In genomic region chr5:145164710-145165109, GRCm38 (mm10) we compare ENCODE assay signal across 12 mouse cellular contexts. TPM values are rescaled to one million over a fixed set of nuclear protein-coding genes. Genes with fewer than 3 reads are reported as not detected.
DNase-seq lines count a peak whose midpoint lies in the region; ATAC-seq and TF ChIP-seq lines count a peak whose summit lies in the region.
"Had no signal": no experiment of that assay in that cellular context is flagged by ENCODE, and none has a peak within 500 bp of the region (broad histone marks: within the 10 kb centered on the region; RNA-seq: fewer than 3 reads in every experiment).

No protein-coding gene starts in this region.

- no peak for TF ChIP-seq CTCF in gastrocnemius, adult 2 months (IDR thresholded peaks at IDR 0.05)
- no peak for TF ChIP-seq CTCF in small intestine, adult 2 months (IDR thresholded peaks at IDR 0.05; ENCODE audit: extremely low read depth, insufficient read length, insufficient replicate concordance, low read depth, low read length)

- TF ChIP-seq POLR2A in small intestine, adult 2 months (IDR thresholded peaks at IDR 0.05; ENCODE audit: low read depth, low read length), result no peak

- H3K27me3 ChIP-seq in limb, embryonic 12.5 days, result no peaks in the 10 kb centered on the region
- H3K27me3 ChIP-seq in limb, embryonic 10.5 days (ENCODE audit: low read depth, poor library complexity, severe bottlenecking), result no peaks in the 10 kb centered on the region
- H3K27me3 ChIP-seq in heart, embryonic 16.5 days (ENCODE audit: control insufficient read depth, insufficient read depth, low read length), result no peaks in the 10 kb centered on the region
- no peaks in the 10 kb centered on the region for H3K27me3 ChIP-seq in small intestine, adult 2 months (ENCODE audit: control insufficient read depth, insufficient read depth, low read length)

- H3K36me3 ChIP-seq in limb, embryonic 12.5 days, result peaks cover 53% of the 10 kb centered on the region
- peaks cover 61% of the 10 kb centered on the region for H3K36me3 ChIP-seq in limb, embryonic 10.5 days
- H3K36me3 ChIP-seq in heart, embryonic 16.5 days (ENCODE audit: control insufficient read depth, insufficient read depth), result peaks cover 3% of the 10 kb centered on the region; the same call in 1 of the 2 replicates
- peaks cover 22% of the 10 kb centered on the region for H3K36me3 ChIP-seq in small intestine, adult 2 months (ENCODE audit: control insufficient read depth, insufficient read depth, low read length)

- H3K4me1 ChIP-seq in limb, embryonic 12.5 days (replicated peaks), result peaks cover 23% of the 10 kb centered on the region
- H3K4me1 ChIP-seq in limb, embryonic 10.5 days, result peaks cover 22% of the 10 kb centered on the region
- peaks cover 18% of the 10 kb centered on the region for H3K4me1 ChIP-seq in heart, embryonic 16.5 days (ENCODE audit: control insufficient read depth, insufficient read depth, low read length)
- peaks cover 3% of the 10 kb centered on the region; the same call in 1 of the 2 replicates for H3K4me1 ChIP-seq in small intestine, adult 2 months (ENCODE audit: control insufficient read depth, insufficient read depth, insufficient read length, low read length)

- no peak for DNase-seq in gastrocnemius, adult 2 months
- no peak for DNase-seq in gastrocnemius, postnatal 14 days
- DNase-seq in limb, embryonic 10.5 days (ENCODE audit: low spot score), result no peak
- DNase-seq in left cerebral cortex, postnatal 4 days, result no peak
- no peak for DNase-seq in cerebellum, adult 9-10 months
- DNase-seq: gastrocnemius, postnatal 25 days; thymus, adult 2 months had no signal

- 0 out of 2 replicates have a peak overlapping the region, but pooled peaks have one; percentile 8 for H3K9ac ChIP-seq in limb, embryonic 12.5 days (replicated peaks)
- no peak overlapping the region for H3K9ac ChIP-seq in heart, embryonic 16.5 days (ENCODE audit: low read length)

- no peak for ATAC-seq in limb, embryonic 12.5 days (ENCODE audit: insufficient number of reproducible peaks, insufficient read depth, low FRiP score, low TSS enrichment, low read depth)
- ATAC-seq in heart, embryonic 16.5 days (replicated peaks; ENCODE audit: extremely low read depth, insufficient read depth, low FRiP score), result no peak
- ATAC-seq: hindbrain, postnatal 0 days had no signal

- H3K9me3 ChIP-seq in limb, embryonic 12.5 days, result no peaks in the 10 kb centered on the region
- H3K9me3 ChIP-seq in limb, embryonic 10.5 days (replicated peaks), result no peaks in the 10 kb centered on the region
- no peaks in the 10 kb centered on the region for H3K9me3 ChIP-seq in heart, embryonic 16.5 days (replicated peaks; ENCODE audit: control insufficient read depth, low read length)
- H3K9me3 ChIP-seq: forebrain, embryonic 10.5 days had no signal

- H3K4me2 ChIP-seq in limb, embryonic 12.5 days, result no peak overlapping the region
- H3K4me2 ChIP-seq in heart, embryonic 16.5 days (ENCODE audit: low read depth, low read length), result peak overlapping the region; percentile 11

- H3K4me3 ChIP-seq in gastrocnemius, adult 2 months, result peak overlapping the region; percentile 93
- H3K4me3 ChIP-seq in limb, embryonic 12.5 days (replicated peaks), result no peak overlapping the region
- H3K4me3 ChIP-seq in limb, embryonic 10.5 days, result no peak overlapping the region
- H3K4me3 ChIP-seq in heart, embryonic 16.5 days (ENCODE audit: low read length), result no peak overlapping the region
- peak overlapping the region; percentile 13 for H3K4me3 ChIP-seq in small intestine, adult 2 months (ENCODE audit: low read depth, low read length)
- H3K4me3 ChIP-seq: forebrain, embryonic 10.5 days had no signal

- H3K27ac ChIP-seq in gastrocnemius, adult 2 months, result peak overlapping the region; percentile 93
- H3K27ac ChIP-seq in limb, embryonic 12.5 days, result no peak overlapping the region
- no peak overlapping the region for H3K27ac ChIP-seq in limb, embryonic 10.5 days
- H3K27ac ChIP-seq in heart, embryonic 16.5 days (ENCODE audit: low read length), result peak overlapping the region; percentile 24; the same call in 1 of the 2 replicates
- H3K27ac ChIP-seq in small intestine, adult 2 months (ENCODE audit: insufficient read depth, low read depth, low read length), result no peak overlapping the region; the same call in 1 of the 2 replicates
- H3K27ac ChIP-seq: forebrain, embryonic 10.5 days; hindbrain, postnatal 0 days had no signal

- 69% methylated on average over 3 of the region's 3 CpGs for WGBS in limb, embryonic 12.5 days
- 78% methylated on average over 3 of the region's 3 CpGs for WGBS in limb, embryonic 10.5 days
- WGBS in heart, embryonic 16.5 days, result 46% methylated on average over 3 of the region's 3 CpGs
- 48% methylated on average over 3 of the region's 3 CpGs for WGBS in small intestine, adult 2 months

- intact Hi-C loops in gastrocnemius, adult 2 months (cut with DNase I), result loop anchor here (5.0 kb wide), 1 partner anchor 38 kb away; the partner anchor contains the start of genes Zkscan14 and Zkscan5
- intact Hi-C loops in gastrocnemius, postnatal 14 days (cut with DNase I; ENCODE audit: low total_unique reads), result no loop called here
- intact Hi-C loops in left cerebral cortex, postnatal 4 days (cut with DNase I), result no loop called here

RNA-seq across cellular contexts. Expression of gene Ptcd1, which starts 2.2 kb away (rescaled TPM):
- 10 to 100 TPM; 11.5 to 12.8 TPM for total RNA-seq in gastrocnemius, adult 2 months (2021)
- total RNA-seq in gastrocnemius, postnatal 14 days (2021), result 1 to 10 TPM; 9.7 to 9.8 TPM
- 18.5 and 20.4 TPM in 2 replicates for polyA plus RNA-seq in limb, embryonic 12.5 days (2016; fragmentation: Nextera tagmentation; extraction: Ambion mirVana)
- 18.4 and 21.8 TPM in 2 replicates for polyA plus RNA-seq in limb, embryonic 10.5 days (2016; fragmentation: Nextera tagmentation; extraction: Ambion mirVana)
- 16.4 and 17.2 TPM in 2 replicates for polyA plus RNA-seq in heart, embryonic 16.5 days (2015; fragmentation: Nextera tagmentation; extraction: Ambion mirVana)
- polyA plus RNA-seq in small intestine, adult 2 months (2012; rRNA removed), result 5.6 and 11.6 TPM in 2 replicates
- 10 to 100 TPM; 19.3 to 19.6 TPM for total RNA-seq in left cerebral cortex, postnatal 4 days (2021)

RNA-seq across cellular contexts. Expression of gene Cpsf4, which starts 2.3 kb away (rescaled TPM):
- 1 to 10 TPM; 9.3 to 9.9 TPM for total RNA-seq in gastrocnemius, adult 2 months (2021)
- 1 to 10 TPM; 7.1 to 8.8 TPM for total RNA-seq in gastrocnemius, postnatal 14 days (2021)
- polyA plus RNA-seq in limb, embryonic 12.5 days (2016; fragmentation: Nextera tagmentation; extraction: Ambion mirVana), result 65.9 and 67.2 TPM in 2 replicates
- polyA plus RNA-seq in limb, embryonic 10.5 days (2016; fragmentation: Nextera tagmentation; extraction: Ambion mirVana), result 90.8 and 93.9 TPM in 2 replicates
- 25.9 and 26.5 TPM in 2 replicates for polyA plus RNA-seq in heart, embryonic 16.5 days (2015; fragmentation: Nextera tagmentation; extraction: Ambion mirVana)
- 11.6 and 23.2 TPM in 2 replicates for polyA plus RNA-seq in small intestine, adult 2 months (2012; rRNA removed)
- 10 to 100 TPM; 35.2 to 36.4 TPM for total RNA-seq in left cerebral cortex, postnatal 4 days (2021)

RNA-seq across cellular contexts. Expression of gene Bud31, which starts 24.5 kb away (rescaled TPM):
- total RNA-seq in gastrocnemius, adult 2 months (2021), result 10 to 100 TPM; 49.1 to 57.4 TPM
- 10 to 100 TPM; 59.0 to 59.8 TPM for total RNA-seq in gastrocnemius, postnatal 14 days (2021)
- 250 and 254 TPM in 2 replicates for polyA plus RNA-seq in limb, embryonic 12.5 days (2016; fragmentation: Nextera tagmentation; extraction: Ambion mirVana)
- polyA plus RNA-seq in limb, embryonic 10.5 days (2016; fragmentation: Nextera tagmentation; extraction: Ambion mirVana), result 277 and 305 TPM in 2 replicates
- 118 and 134 TPM in 2 replicates for polyA plus RNA-seq in heart, embryonic 16.5 days (2015; fragmentation: Nextera tagmentation; extraction: Ambion mirVana)
- 28.1 and 52.8 TPM in 2 replicates for polyA plus RNA-seq in small intestine, adult 2 months (2012; rRNA removed)
- 100 to 1,000 TPM; 101 to 104 TPM for total RNA-seq in left cerebral cortex, postnatal 4 days (2021)

RNA-seq across cellular contexts. Expression of gene Pdap1, which starts 24.7 kb away (rescaled TPM):
- 10 to 100 TPM; 47.9 to 56.9 TPM for total RNA-seq in gastrocnemius, adult 2 months (2021)
- 10 to 100 TPM; 55.4 to 58.5 TPM for total RNA-seq in gastrocnemius, postnatal 14 days (2021)
- 132 and 145 TPM in 2 replicates for polyA plus RNA-seq in limb, embryonic 12.5 days (2016; fragmentation: Nextera tagmentation; extraction: Ambion mirVana)
- 133 and 154 TPM in 2 replicates for polyA plus RNA-seq in limb, embryonic 10.5 days (2016; fragmentation: Nextera tagmentation; extraction: Ambion mirVana)
- polyA plus RNA-seq in heart, embryonic 16.5 days (2015; fragmentation: Nextera tagmentation; extraction: Ambion mirVana), result 46.0 and 49.8 TPM in 2 replicates
- 8.5 and 18.7 TPM in 2 replicates for polyA plus RNA-seq in small intestine, adult 2 months (2012; rRNA removed)
- total RNA-seq in left cerebral cortex, postnatal 4 days (2021), result 100 to 1,000 TPM; 136 to 144 TPM

RNA-seq across cellular contexts. Expression of gene Atp5j2, which starts 27.2 kb away (rescaled TPM):
- 100 to 1,000 TPM; 622 to 768 TPM for total RNA-seq in gastrocnemius, adult 2 months (2021)
- 100 to 1,000 TPM; 553 to 667 TPM for total RNA-seq in gastrocnemius, postnatal 14 days (2021)
- polyA plus RNA-seq in limb, embryonic 12.5 days (2016; fragmentation: Nextera tagmentation; extraction: Ambion mirVana), result 603 and 604 TPM in 2 replicates
- 530 and 569 TPM in 2 replicates for polyA plus RNA-seq in limb, embryonic 10.5 days (2016; fragmentation: Nextera tagmentation; extraction: Ambion mirVana)
- polyA plus RNA-seq in heart, embryonic 16.5 days (2015; fragmentation: Nextera tagmentation; extraction: Ambion mirVana), result 1,156 and 1,380 TPM in 2 replicates
- 99.9 and 140 TPM in 2 replicates for polyA plus RNA-seq in small intestine, adult 2 months (2012; rRNA removed)
- 100 to 1,000 TPM; 213 to 222 TPM for total RNA-seq in left cerebral cortex, postnatal 4 days (2021)

Comparison
In these comparisons a context has a peak if more than half of its experiments do, and no peak if none do; other contexts are left out.
1. H3K27ac ChIP-seq: peak in gastrocnemius, adult 2 months (single experiment) and heart, embryonic 16.5 days (single experiment); none in limb, embryonic 12.5 days (single experiment), limb, embryonic 10.5 days (single experiment) and small intestine, adult 2 months (single experiment).
2. H3K4me3 ChIP-seq: peak in gastrocnemius, adult 2 months (single experiment) and small intestine, adult 2 months (single experiment); none in limb, embryonic 12.5 days (single experiment), limb, embryonic 10.5 days (single experiment) and heart, embryonic 16.5 days (single experiment).